Mouse (Mus musculus) limb, embryonic 14.5 days (tissue): ENCODE measurements around the gene E2f6. TPM values are rescaled to one million over a fixed set of nuclear protein-coding genes. Genes with fewer than 3 reads are reported as not detected.

Source experiments
- ATAC-seq: fragments of 200-750 bp; cut with Nextera tagmentation; 2 replicates; pipeline ENCODE4 v1.8.0; 2017; ENCODE audit warnings: low read depth, moderate number of reproducible peaks, moderate TSS enrichment; ENCODE audit not compliant: low FRiP score
- DNase-seq: peaks from one replicate; pipeline ENCODE4 v3.0.0-alpha.2; 2015; ENCODE audit warnings: low spot score
- H3K27ac ChIP-seq: fragments of 300-500 bp; sonication (generic); replicated peaks from 2 replicates; pipeline ENCODE4 v1.5.1; 2014; ENCODE audit warnings: low read depth, mild to moderate bottlenecking, low read length, moderate library complexity, mixed read lengths
- H3K27me3 ChIP-seq: fragments of 300-500 bp; sonication (generic); 2 replicates; pipeline ENCODE4 v1.6.1; 2014; ENCODE audit warnings: low read length, mixed read lengths; ENCODE audit not compliant: control insufficient read depth, insufficient read depth
- H3K36me3 ChIP-seq: fragments of 300-500 bp; sonication (generic); 2 replicates; pipeline ENCODE4 v1.6.1; 2014; ENCODE audit warnings: mild to moderate bottlenecking, low read length, moderate library complexity, mixed read lengths; ENCODE audit not compliant: control insufficient read depth, insufficient read depth
- H3K4me1 ChIP-seq: fragments of 300-500 bp; sonication (generic); 2 replicates; pipeline ENCODE4 v1.6.1; 2014; ENCODE audit warnings: antibody characterized with exemption, low read length, mixed read lengths; ENCODE audit not compliant: control insufficient read depth, insufficient read depth
- H3K4me2 ChIP-seq: fragments of 300-500 bp; sonication (generic); replicated peaks from 2 replicates; pipeline ENCODE4 v1.6.1; 2014; ENCODE audit warnings: low read depth, mild to moderate bottlenecking, low read length, moderate library complexity; ENCODE audit not compliant: severe bottlenecking
- H3K4me3 ChIP-seq: fragments of 300-500 bp; sonication (generic); replicated peaks from 2 replicates; pipeline ENCODE4 v1.5.1; 2014; ENCODE audit warnings: low read length
- H3K9ac ChIP-seq: fragments of 300-500 bp; sonication (generic); 2 replicates; pipeline ENCODE4 v1.6.1; 2014; ENCODE audit warnings: mild to moderate bottlenecking, low read depth, low read length, moderate library complexity; ENCODE audit not compliant: severe bottlenecking
- H3K9me3 ChIP-seq: fragments of 300-500 bp; sonication (generic); 2 replicates; pipeline ENCODE4 v1.6.1; 2016; ENCODE audit warnings: low read length; ENCODE audit not compliant: control insufficient read depth
- POLR2A ChIP-seq: fragments of 200-500 bp; IDR thresholded peaks from 2 replicates; pipeline ENCODE4 v1.8.0; 2012; ENCODE audit warnings: inconsistent platforms, mild to moderate bottlenecking, moderate library complexity, borderline replicate concordance; ENCODE audit not compliant: insufficient read depth, insufficient read length; ENCODE audit errors: extremely low read depth
- WGBS: fragments of 180-500 bp; shearing (Covaris S2); extraction: QIAGEN DNeasy Blood & Tissue Kit; methylation state at CpG from one replicate; pipeline ENCODE4 v1.1.7; 2014; 5-methylcytosine and 5-hydroxymethylcytosine counted together
- polyA plus RNA-seq, 2 experiments: library from polyadenylated mRNA; depleted of rRNA in 1 of 2; stranded (reverse) in 1 of 2; unstranded in 1 of 2; fragments of >200 nt; fragmentation: Nextera tagmentation in 1 of 2; extraction: Ambion mirVana in 1 of 2; gene quantifications; 2 replicates each; pipeline versions ENCODE4 v1.2.1 to v1.2.3; 2012 to 2014

The E2f6 gene
- polyA plus RNA-seq, 2 experiments = 47.3 to 54.5 TPM

DNA sequence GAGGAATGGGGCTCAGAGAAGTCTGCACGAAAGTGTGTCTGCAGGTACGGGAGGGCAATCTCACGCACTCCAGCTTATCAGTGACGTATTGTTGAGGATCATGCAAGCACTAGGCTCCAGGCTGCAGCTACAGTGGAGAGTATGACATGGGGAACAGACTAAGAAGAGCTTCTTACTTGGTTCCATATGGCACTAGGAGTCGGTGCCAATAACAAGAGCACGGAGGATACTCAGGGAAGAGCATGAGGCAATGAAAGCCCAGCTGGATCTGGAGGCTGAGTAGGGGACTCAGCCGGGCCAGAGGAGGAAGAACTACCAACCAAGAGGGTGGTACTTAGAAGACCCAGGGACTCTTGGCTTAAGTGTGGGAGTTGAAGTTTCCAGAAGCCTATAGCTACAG is 62.8 kb downstream of the E2f6 start:
- H3K9me3 ChIP-seq = no peaks in the 10 kb centered on the region
- no peak overlapping the region for H3K9ac ChIP-seq
- no peak for DNase-seq
- H3K36me3 ChIP-seq = no peaks in the 10 kb centered on the region
- peaks cover 42% of the 10 kb centered on the region for H3K4me1 ChIP-seq
- no peak for ATAC-seq
- no peak for TF ChIP-seq POLR2A
- 77% methylated on average over 7 of the region's 7 CpGs for WGBS
- H3K27me3 ChIP-seq = no peaks in the 10 kb centered on the region
- no peak overlapping the region for H3K4me3 ChIP-seq
- no peak overlapping the region for H3K4me2 ChIP-seq
- H3K27ac ChIP-seq = no peak overlapping the region

DNA sequence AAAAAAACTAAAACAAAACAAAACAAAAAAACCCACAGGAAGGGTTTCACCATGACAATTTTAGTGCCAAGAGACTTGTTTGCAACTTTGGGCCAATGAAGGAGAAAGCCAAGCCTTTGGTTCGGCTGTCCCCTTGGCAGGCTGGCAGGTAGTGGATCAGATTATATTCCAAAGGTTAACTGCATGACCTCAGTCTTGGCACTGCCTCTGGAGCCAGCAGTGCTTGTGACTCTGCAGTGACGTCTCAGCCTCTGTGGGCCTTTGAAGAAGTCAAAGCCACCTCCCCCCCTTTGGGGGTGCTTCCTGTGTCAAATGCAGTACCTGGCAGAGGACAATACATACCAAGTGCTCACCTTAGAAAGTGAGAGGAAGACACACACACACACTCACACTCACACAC is 63.3 kb downstream of the E2f6 start:
- Histone ChIP-seq H3K4me1 (peaks cover 37% of the 10 kb centered on the region), H3K9me3 (no peaks in the 10 kb centered on the region), H3K36me3 (no peaks in the 10 kb centered on the region), H3K4me2 (no peak overlapping the region), H3K9ac (no peak overlapping the region), H3K27me3 (no peaks in the 10 kb centered on the region), H3K27ac (no peak overlapping the region), H3K4me3 (no peak overlapping the region)
- WGBS = 34% methylated on average over 2 of the region's 2 CpGs
- no peak for ATAC-seq
- DNase-seq = no peak
- no peak for TF ChIP-seq POLR2A

DNA sequence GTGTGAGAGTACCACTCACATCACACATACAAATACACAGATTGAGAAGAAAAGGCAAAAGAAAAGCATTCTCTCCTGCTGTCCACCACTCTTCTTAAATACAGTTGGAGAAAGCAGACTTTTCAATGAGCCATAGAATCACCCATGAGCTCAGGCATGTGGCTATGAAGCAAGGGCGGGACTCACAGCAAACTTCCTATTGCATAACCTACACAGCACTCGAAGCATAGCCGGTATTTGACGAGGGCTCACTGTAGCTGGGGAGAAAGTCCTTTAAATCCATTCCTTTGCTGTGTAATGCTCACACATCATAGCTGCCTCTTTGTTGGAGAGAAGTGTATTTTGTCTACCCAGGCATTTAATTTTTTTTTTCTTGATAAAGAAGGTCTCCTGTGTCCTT is 64.5 kb downstream of the E2f6 start:
- TF ChIP-seq POLR2A = no peak
- no peak overlapping the region for H3K4me3 ChIP-seq
- H3K27ac ChIP-seq = no peak overlapping the region
- H3K4me1 ChIP-seq = peaks cover 25% of the 10 kb centered on the region
- no peak overlapping the region for H3K9ac ChIP-seq
- no peaks in the 10 kb centered on the region for H3K27me3 ChIP-seq
- 51% methylated on average over 4 of the region's 4 CpGs for WGBS
- H3K4me2 ChIP-seq = no peak overlapping the region
- no peak for ATAC-seq
- DNase-seq = peak; percentile 37
- no peaks in the 10 kb centered on the region for H3K9me3 ChIP-seq
- H3K36me3 ChIP-seq = no peaks in the 10 kb centered on the region

DNA sequence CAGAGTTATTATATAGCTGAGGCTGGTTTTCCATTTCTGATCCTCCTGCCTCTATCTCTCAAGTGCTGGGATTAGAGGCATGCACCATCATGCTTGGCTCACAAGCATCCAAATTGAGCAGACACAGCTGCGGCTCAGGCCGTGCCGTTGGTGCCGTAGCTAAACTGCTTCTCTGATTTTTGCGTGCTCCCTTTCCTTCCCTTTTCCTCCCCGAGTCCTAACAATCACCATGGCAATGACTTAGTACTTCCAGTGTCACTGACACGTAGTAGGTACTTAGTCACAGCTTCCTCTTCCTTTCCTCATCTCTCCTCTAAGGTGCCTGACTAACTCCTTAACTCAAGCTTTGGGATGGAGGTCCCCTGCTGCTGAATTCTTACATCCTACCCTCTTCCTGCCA is 64.9 kb downstream of the E2f6 start:
- no peak for TF ChIP-seq POLR2A
- Histone ChIP-seq H3K4me2 (no peak overlapping the region), H3K27ac (no peak overlapping the region), H3K9ac (no peak overlapping the region), H3K27me3 (no peaks in the 10 kb centered on the region), H3K4me3 (no peak overlapping the region), H3K4me1 (peaks cover 21% of the 10 kb centered on the region), H3K36me3 (no peaks in the 10 kb centered on the region), H3K9me3 (no peaks in the 10 kb centered on the region)
- 70% methylated on average over 7 of the region's 7 CpGs for WGBS
- no peak for ATAC-seq
- DNase-seq = no peak

DNA sequence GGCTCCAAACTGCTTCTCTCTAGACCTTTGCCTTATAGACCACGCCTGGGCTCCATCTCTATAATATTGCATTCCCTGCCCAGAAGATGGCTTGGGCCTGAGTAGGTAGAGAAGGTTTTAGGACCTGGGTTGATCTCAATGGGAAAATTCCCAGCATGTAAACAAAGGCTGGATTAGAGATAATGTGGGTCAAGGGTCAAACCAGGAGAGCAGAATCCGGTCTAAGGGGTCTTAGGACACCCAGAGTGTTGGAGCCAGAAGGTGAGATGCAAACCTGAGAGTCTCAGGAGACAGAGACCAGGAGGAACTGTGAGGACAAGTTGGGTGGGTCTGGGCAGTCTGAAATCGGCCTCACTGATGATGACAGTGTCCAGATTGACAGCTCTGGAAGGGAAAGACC is 65.9 kb downstream of the E2f6 start:
- no peak for ATAC-seq
- H3K27ac ChIP-seq = no peak overlapping the region
- H3K4me1 ChIP-seq = peaks cover 18% of the 10 kb centered on the region
- 62% methylated on average over 3 of the region's 3 CpGs for WGBS
- H3K9ac ChIP-seq = no peak overlapping the region
- no peaks in the 10 kb centered on the region for H3K36me3 ChIP-seq
- no peaks in the 10 kb centered on the region for H3K9me3 ChIP-seq
- H3K27me3 ChIP-seq = no peaks in the 10 kb centered on the region
- no peak for DNase-seq
- TF ChIP-seq POLR2A = no peak
- H3K4me2 ChIP-seq = no peak overlapping the region
- H3K4me3 ChIP-seq = no peak overlapping the region

DNA sequence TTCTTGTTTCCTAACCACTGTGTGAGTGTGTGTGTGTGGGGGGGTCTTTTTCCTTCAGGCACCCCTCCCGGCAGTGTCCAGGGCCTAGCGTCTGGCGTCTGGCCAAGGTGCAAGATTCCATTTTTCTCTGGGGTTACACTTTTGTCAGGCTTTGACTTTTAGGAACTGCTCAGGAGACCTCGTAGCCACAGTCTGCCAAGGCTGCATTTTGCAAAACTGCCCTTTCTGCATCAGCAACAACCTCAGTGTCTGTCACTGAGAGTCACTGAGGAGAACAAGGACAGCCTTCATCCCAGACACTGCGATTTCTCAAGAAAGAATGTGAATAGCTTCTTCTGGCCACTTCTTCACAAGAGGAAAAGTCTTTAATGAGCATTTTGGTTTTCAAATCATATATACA is 66.4 kb downstream of the E2f6 start:
- ATAC-seq = no peak
- 56% methylated on average over 5 of the region's 5 CpGs for WGBS
- DNase-seq = no peak
- Histone ChIP-seq H3K27me3 (no peaks in the 10 kb centered on the region), H3K4me2 (no peak overlapping the region), H3K9ac (no peak overlapping the region), H3K27ac (no peak overlapping the region), H3K36me3 (no peaks in the 10 kb centered on the region), H3K4me1 (peaks cover 18% of the 10 kb centered on the region), H3K9me3 (no peaks in the 10 kb centered on the region), H3K4me3 (no peak overlapping the region)
- no peak for TF ChIP-seq POLR2A
